Mouse (Mus musculus): ENCODE data around the gene Cradd. TPM values are rescaled to one million over a fixed set of nuclear protein-coding genes. Genes with fewer than 3 reads are reported as not detected.

Cradd gene
- 10 to 100 TPM; 17.9 to 20.9 TPM for total RNA-seq (2023)

GRCm38 (mm10) chr10:95323393-95324277, at the start of gene Cradd:
Gene Cradd (minus strand): TSS chr10:95324133.

Other genes starting within 250 kb of the Cradd start
- 1 to 10 TPM; 4.7 to 7.4 TPM for gene Socs2, start 93.0 kb upstream of the Cradd start, total RNA-seq (2023)
- gene Mrpl42, start 177.8 kb upstream of the Cradd start, total RNA-seq (2023) = 10 to 100 TPM; 47.7 to 52.6 TPM
- 100 to 1,000 TPM; 107 to 119 TPM for gene Ube2n, start 191.0 kb upstream of the Cradd start, total RNA-seq (2023)
- gene Nudt4, start 240.0 kb upstream of the Cradd start, total RNA-seq (2023) = 10 to 100 TPM; 18.4 to 21.8 TPM